Mouse (Mus musculus): Measurements from ENCODE around the gene Os9.
"Not testable (repeated sequence)": the region's sequence is repeated elsewhere in the genome, so short reads cannot be mapped to it uniquely, and the experiment has no call there.

The Os9 gene

GRCm38 (mm10) chr10:127063913-127064870 is 56.7 kb downstream of the Os9 start:
- peak; percentile 46 for DNase-seq (ENCODE audit: low read depth)

DNA sequence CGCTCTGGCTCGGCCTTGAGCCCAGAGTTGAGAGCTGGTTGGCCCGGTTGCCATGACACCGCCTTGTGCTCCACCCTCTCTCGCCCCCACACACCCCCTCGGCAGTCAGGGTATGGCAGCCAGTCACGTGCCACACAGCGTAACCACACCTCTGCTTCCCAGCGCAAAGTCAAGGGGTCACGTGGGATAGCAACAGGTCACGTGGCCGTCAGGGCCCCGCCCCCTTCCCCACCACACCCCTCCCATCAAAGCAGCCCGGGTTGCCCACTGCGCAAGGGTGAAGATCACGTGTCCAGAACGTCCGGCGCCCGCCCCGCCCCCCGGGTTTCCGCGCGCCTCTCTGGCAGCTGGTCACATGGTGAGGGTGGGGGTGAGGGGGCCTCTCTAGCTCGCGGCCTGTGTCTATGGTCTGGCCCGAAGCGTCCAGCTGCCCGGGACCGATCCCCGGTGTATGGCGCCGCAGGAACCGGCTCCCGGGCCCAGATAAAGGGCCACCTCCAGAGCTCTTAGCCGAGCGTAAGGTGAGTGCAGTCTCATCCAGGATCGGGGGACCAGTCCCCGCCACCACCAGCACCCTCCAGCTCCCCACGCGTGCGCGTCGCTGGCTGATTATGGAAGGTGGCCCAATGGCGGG is 57.6 kb downstream of the Os9 start, which contains the start of gene Cdk4:
Cdk4 (plus strand) TSS at position 296 of the 634 bp plus-strand sequence.
- DNase-seq (ENCODE audit: low read depth) = peak; percentile 98

DNA sequence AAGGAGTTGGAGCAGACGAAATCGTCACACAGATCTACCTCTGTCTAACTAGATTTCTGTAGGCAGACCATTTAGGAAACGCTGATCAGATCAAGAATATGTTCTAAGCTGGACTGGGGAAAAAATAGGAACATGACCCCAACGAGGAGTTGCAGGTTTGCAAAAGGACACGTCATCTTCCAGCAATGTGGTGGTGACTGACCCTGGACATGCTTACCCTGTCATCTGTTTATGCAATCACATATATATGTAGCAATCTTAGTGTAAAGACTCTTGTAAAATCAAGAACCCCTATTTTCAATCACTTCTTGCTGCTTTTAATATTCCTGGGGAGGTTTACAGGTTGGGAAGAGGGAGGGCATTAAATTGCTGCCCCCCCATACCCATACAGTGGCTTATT is 58.4 kb downstream of the Os9 start:
- no peak for DNase-seq (ENCODE audit: low read depth)

GRCm38 (mm10) chr10:127062101-127062500 is 58.8 kb downstream of the Os9 start:
- DNase-seq (ENCODE audit: low read depth) = not testable (repeated sequence)

- DNase-seq (ENCODE audit: low read depth) = no peak
Observed at GRCm38 (mm10) chr10:127061513-127061912, 59.4 kb downstream of the Os9 start.

- no peak for DNase-seq (ENCODE audit: low read depth)
Observed at GRCm38 (mm10) chr10:127061085-127061484, 59.8 kb downstream of the Os9 start.

DNA sequence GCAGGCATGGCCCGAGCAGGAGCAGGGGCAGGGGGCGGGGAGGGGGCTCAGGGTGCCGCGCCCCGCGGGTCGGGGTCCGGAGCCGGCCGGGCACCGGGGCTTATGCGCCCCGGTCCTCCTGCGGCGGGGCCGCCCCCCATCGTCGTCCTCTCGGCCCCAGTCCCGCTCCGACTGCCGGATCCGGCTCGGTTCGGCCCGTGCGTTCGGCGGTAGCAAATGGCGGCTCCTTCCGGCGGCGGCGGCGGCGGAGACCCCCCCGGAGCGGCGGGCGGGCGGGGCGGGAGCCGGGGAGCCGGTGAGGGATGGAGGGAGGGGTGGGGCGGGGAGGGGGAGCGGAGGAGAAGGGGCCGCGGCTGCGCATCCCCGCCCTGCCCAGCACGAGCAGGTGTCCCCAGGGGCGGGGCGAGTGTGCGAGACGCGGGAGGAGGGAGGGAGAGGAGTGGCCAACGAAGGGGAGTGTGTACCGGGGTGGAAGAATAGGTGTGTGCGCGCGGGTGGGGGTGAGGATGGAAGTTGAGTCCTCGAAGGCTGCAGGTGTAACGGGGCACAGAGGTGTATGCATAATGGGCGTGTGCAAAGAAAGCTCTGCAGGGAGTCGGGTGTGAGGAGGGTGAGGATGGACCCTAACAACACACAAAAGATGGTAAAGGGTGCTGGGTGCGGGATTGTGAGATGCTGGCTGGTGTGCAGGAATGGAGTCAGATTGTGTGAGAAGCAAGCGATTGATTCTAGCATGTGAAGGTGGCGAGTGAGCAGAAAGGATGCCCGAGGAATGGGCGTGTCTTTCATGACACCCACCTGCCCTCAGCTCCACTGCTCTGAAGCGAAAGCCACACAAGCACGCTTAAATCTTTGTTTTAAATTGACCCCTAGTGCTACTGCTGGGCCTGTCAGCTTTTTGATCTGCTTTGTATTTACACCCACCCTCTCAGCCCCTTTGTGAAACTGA is 60.7 kb downstream of the Os9 start, which contains the start of gene March9:
March9 (minus strand) TSS at position 217 of the 949 bp plus-strand sequence.
- DNase-seq (ENCODE audit: low read depth) = peak; percentile 82

GRCm38 (mm10) chr10:127059174-127059967 is 61.6 kb downstream of the Os9 start:
- DNase-seq (ENCODE audit: low read depth) = no peak

- no peak for DNase-seq (ENCODE audit: low read depth)
Observed at GRCm38 (mm10) chr10:127058708-127059107, 62.2 kb downstream of the Os9 start.

- peak; percentile 90 for DNase-seq (ENCODE audit: low read depth)
Observed at GRCm38 (mm10) chr10:127058161-127058560, 62.8 kb downstream of the Os9 start.

DNA sequence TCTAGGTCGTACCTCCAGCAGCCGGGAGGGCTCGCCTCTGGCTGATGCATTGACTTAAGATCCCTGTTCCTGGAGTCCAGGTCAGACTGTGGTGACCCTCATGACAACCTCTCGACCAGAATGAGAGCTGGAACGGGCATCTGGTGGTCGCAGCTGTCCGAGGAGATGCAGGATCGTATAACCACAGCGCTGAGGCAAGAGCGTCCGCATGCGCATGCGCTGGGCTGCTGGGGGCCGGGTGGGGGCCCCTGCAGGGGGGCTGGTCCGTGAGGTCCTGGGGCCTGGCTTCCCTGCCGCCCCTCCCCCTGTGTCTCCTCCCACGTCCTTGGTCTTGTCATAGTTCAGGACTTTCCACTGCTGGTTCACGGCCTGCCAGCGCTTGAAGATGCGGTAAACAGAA is 64.4 kb downstream of the Os9 start:
- no peak for DNase-seq (ENCODE audit: low read depth)

- no peak for DNase-seq (ENCODE audit: low read depth)
Observed at GRCm38 (mm10) chr10:127055406-127055805, 65.5 kb downstream of the Os9 start.

- DNase-seq (ENCODE audit: low read depth) = no peak
Observed at GRCm38 (mm10) chr10:127054646-127055045, 66.3 kb downstream of the Os9 start.

- DNase-seq (ENCODE audit: low read depth) = no peak
Observed at GRCm38 (mm10) chr10:127050119-127050474, 70.8 kb downstream of the Os9 start.

DNA sequence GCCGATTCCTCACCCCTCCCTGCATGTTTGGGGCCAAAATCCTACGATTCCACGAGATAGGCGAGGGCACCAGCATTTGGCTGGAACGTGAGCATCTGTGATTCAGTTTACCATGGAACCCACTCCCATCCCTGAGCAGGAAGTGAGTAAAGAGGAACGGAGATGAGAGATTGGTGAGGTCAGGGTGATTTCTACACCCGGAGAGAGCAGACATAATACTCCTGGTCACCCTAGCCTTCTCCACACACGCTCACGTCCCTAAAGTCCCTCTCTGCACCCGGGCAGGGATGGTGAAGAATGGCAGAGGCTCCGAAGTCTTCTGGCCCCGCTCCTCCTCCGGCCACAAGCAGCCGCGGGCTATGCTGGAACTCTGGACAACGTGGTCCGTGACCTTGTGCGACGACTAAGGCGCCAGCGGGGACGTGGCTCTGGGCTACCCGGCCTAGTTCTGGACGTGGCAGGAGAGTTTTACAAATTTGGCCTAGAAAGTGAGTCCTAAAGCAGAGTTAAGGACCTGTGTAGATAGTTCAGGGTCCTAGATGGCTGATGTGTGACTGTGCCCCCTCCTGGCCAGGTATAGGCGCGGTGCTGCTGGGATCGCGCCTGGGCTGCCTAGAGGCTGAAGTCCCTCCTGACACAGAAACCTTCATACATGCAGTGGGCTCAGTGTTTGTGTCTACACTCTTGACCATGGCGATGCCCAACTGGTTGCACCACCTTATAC is 71.4 kb downstream of the Os9 start:
- peak; percentile 59 for DNase-seq (ENCODE audit: low read depth)

DNA sequence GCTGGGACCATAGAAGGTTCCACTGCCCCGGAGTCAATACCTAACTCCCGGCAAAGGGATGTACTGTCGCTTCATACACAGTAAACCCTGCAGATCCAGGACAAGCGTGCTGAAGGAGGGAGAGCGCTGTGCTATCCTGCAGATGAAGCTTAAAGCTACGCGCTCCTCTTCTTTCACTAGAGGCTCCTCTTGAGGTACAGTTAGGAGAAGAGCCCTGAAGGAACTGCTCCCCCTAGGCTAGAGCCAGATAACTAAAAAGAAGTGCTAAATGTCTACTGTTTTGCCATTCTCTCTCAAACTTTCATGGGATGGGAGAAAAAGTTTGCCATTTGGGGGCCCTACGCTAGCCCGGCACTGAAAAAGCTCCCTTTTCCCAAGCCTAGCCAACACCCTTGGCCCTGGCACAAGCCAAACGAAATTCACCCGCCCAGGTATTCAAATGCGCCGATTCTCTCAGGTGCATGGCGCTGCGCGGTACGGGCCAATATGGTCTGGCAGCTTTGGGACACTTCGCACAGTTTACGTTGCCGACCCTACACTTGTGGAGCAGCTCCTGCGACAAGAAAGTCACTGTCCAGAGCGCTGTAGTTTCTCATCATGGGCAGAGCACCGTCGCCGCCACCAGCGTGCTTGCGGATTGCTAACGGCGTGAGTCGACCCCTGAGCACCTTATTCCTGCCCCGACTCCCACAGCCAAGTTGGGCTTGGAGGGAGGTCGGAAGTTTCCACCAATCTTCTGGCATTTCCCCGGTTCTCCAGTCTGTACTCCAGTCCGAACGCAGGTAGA is 72.1 kb downstream of the Os9 start:
- no peak for DNase-seq (ENCODE audit: low read depth)

- no peak for DNase-seq (ENCODE audit: low read depth)
Observed at GRCm38 (mm10) chr10:127047954-127048353, 73.0 kb downstream of the Os9 start, which contains the start of gene Cyp27b1. TSS of gene Cyp27b1 (plus strand) at chr10:127048250.
